Mouse (Mus musculus) kidney, embryonic 14.5 days (tissue): Measurements from ENCODE around the gene Ubash3b. TPM values are rescaled to one million over a fixed set of nuclear protein-coding genes. Genes with fewer than 3 reads are reported as not detected.

Experiments
- ATAC-seq: fragments of 200-750 bp; cut with Nextera tagmentation; 2 replicates; pipeline ENCODE4 v1.8.0; 2017; ENCODE audit warnings: moderate number of reproducible peaks, mild to moderate bottlenecking, moderate TSS enrichment, moderate library complexity; ENCODE audit not compliant: low FRiP score, low TSS enrichment
- H3K27ac ChIP-seq: fragments of 300-500 bp; sonication (generic); 2 replicates; pipeline ENCODE4 v1.5.1; 2014; ENCODE audit warnings: low read depth, mild to moderate bottlenecking, low read length, moderate library complexity, mixed read lengths
- H3K27me3 ChIP-seq: fragments of 300-500 bp; sonication (generic); 2 replicates; pipeline ENCODE4 v1.6.1; 2014; ENCODE audit warnings: mild to moderate bottlenecking, low read length; ENCODE audit not compliant: control insufficient read depth, insufficient read depth
- H3K36me3 ChIP-seq: fragments of 300-500 bp; sonication (generic); 2 replicates; pipeline ENCODE4 v1.6.1; 2014; ENCODE audit warnings: low read length, mixed read lengths; ENCODE audit not compliant: control insufficient read depth, insufficient read depth
- H3K4me1 ChIP-seq: fragments of 300-500 bp; sonication (generic); 2 replicates; pipeline ENCODE4 v1.6.1; 2014; ENCODE audit warnings: low read length, mixed read lengths; ENCODE audit not compliant: control insufficient read depth, insufficient read depth
- H3K4me2 ChIP-seq: fragments of 300-500 bp; sonication (generic); replicated peaks from 2 replicates; pipeline ENCODE4 v1.6.1; 2014; ENCODE audit warnings: low read depth, mild to moderate bottlenecking, low read length
- H3K4me3 ChIP-seq: fragments of 300-500 bp; sonication (generic); 2 replicates; pipeline ENCODE4 v1.5.1; 2014; ENCODE audit warnings: mild to moderate bottlenecking, low read length
- H3K9ac ChIP-seq: fragments of 300-500 bp; sonication (generic); 2 replicates; pipeline ENCODE4 v1.6.1; 2014; ENCODE audit warnings: low read depth, mild to moderate bottlenecking, low read length, moderate library complexity
- H3K9me3 ChIP-seq: fragments of 300-500 bp; sonication (generic); 2 replicates; pipeline ENCODE4 v1.6.1; 2016; ENCODE audit warnings: low read length; ENCODE audit not compliant: control insufficient read depth
- WGBS: fragments of 180-500 bp; shearing (Covaris S2); extraction: QIAGEN DNeasy Blood & Tissue Kit; methylation state at CpG from one replicate; pipeline ENCODE4 v1.1.7; 2014; 5-methylcytosine and 5-hydroxymethylcytosine counted together
- polyA plus RNA-seq: library from polyadenylated mRNA; unstranded; fragments of >200 nt; fragmentation: Nextera tagmentation; extraction: Ambion mirVana; gene quantifications from 2 replicates; pipeline ENCODE4 v1.2.1, GENCODE M21; 2014

Gene Ubash3b
- polyA plus RNA-seq, 1 experiment from 2014 or later: 9.3 TPM

- Histone ChIP-seq H3K4me1 (no peaks in the 10 kb centered on the region), H3K27me3 (no peaks in the 10 kb centered on the region), H3K4me3 (no peak overlapping the region), H3K9ac (no peak overlapping the region), H3K27ac (no peak overlapping the region), H3K4me2 (no peak overlapping the region), H3K9me3 (no peaks in the 10 kb centered on the region), H3K36me3 (no peaks in the 10 kb centered on the region)
- no peak for ATAC-seq
- WGBS: 88% methylated on average over 7 of the region's 7 CpGs
Measured at GRCm38 (mm10) chr9:41049282-41049681, 112.2 kb downstream of the Ubash3b start.

- H3K27me3 ChIP-seq: no peaks in the 10 kb centered on the region
- no peaks in the 10 kb centered on the region for H3K4me1 ChIP-seq
- H3K4me3 ChIP-seq: no peak overlapping the region
- no peaks in the 10 kb centered on the region for H3K9me3 ChIP-seq
- H3K9ac ChIP-seq: no peak overlapping the region
- no peak for ATAC-seq
- H3K36me3 ChIP-seq: no peaks in the 10 kb centered on the region
- no peak overlapping the region for H3K27ac ChIP-seq
- WGBS: 89% methylated on average over 3 of the region's 3 CpGs
- no peak overlapping the region for H3K4me2 ChIP-seq
Measured at GRCm38 (mm10) chr9:41048820-41049219, 112.7 kb downstream of the Ubash3b start.

GRCm38 (mm10) chr9:41048216-41048615 is 113.3 kb downstream of the Ubash3b start:
- ATAC-seq: no peak
- Histone ChIP-seq H3K9me3 (no peaks in the 10 kb centered on the region), H3K4me2 (no peak overlapping the region), H3K36me3 (no peaks in the 10 kb centered on the region), H3K27ac (no peak overlapping the region), H3K4me3 (no peak overlapping the region), H3K27me3 (no peaks in the 10 kb centered on the region), H3K4me1 (no peaks in the 10 kb centered on the region), H3K9ac (no peak overlapping the region)
- 92% methylated on average over 7 of the region's 7 CpGs for WGBS

GRCm38 (mm10) chr9:41047654-41048053 is 113.8 kb downstream of the Ubash3b start:
- Histone ChIP-seq H3K4me3 (no peak overlapping the region), H3K27ac (no peak overlapping the region), H3K4me2 (no peak overlapping the region), H3K36me3 (no peaks in the 10 kb centered on the region), H3K9ac (no peak overlapping the region), H3K27me3 (no peaks in the 10 kb centered on the region), H3K4me1 (no peaks in the 10 kb centered on the region), H3K9me3 (no peaks in the 10 kb centered on the region)
- WGBS: 93% methylated on average over 2 of the region's 2 CpGs
- ATAC-seq: no peak

- Histone ChIP-seq H3K9me3 (no peaks in the 10 kb centered on the region), H3K4me3 (no peak overlapping the region), H3K27me3 (no peaks in the 10 kb centered on the region), H3K4me1 (no peaks in the 10 kb centered on the region), H3K4me2 (no peak overlapping the region), H3K9ac (no peak overlapping the region), H3K36me3 (no peaks in the 10 kb centered on the region), H3K27ac (no peak overlapping the region)
- ATAC-seq: peak; percentile 60; the same call in 1 of the 2 replicates
- 12% methylated on average over 3 of the region's 3 CpGs for WGBS
Measured at GRCm38 (mm10) chr9:41044626-41045025, 116.9 kb downstream of the Ubash3b start.

GRCm38 (mm10) chr9:41043641-41044040 is 117.9 kb downstream of the Ubash3b start:
- H3K36me3 ChIP-seq: no peaks in the 10 kb centered on the region
- H3K4me3 ChIP-seq: no peak overlapping the region
- H3K27ac ChIP-seq: no peak overlapping the region
- no peak overlapping the region for H3K9ac ChIP-seq
- H3K4me2 ChIP-seq: no peak overlapping the region
- ATAC-seq: no peak
- H3K9me3 ChIP-seq: no peaks in the 10 kb centered on the region
- H3K4me1 ChIP-seq: no peaks in the 10 kb centered on the region
- no peaks in the 10 kb centered on the region for H3K27me3 ChIP-seq
- WGBS: 94% methylated on average over 5 of the region's 5 CpGs

- H3K9me3 ChIP-seq: no peaks in the 10 kb centered on the region
- H3K4me1 ChIP-seq: no peaks in the 10 kb centered on the region
- H3K4me3 ChIP-seq: no peak overlapping the region
- H3K27ac ChIP-seq: no peak overlapping the region
- no peak overlapping the region for H3K4me2 ChIP-seq
- no peaks in the 10 kb centered on the region for H3K27me3 ChIP-seq
- 43% methylated on average over 3 of the region's 3 CpGs for WGBS
- H3K9ac ChIP-seq: no peak overlapping the region
- H3K36me3 ChIP-seq: no peaks in the 10 kb centered on the region
- no peak for ATAC-seq
Measured at GRCm38 (mm10) chr9:41041404-41041803, 120.1 kb downstream of the Ubash3b start.

- no peak for ATAC-seq
- Histone ChIP-seq H3K27ac (no peak overlapping the region), H3K4me2 (no peak overlapping the region), H3K27me3 (no peaks in the 10 kb centered on the region), H3K4me3 (no peak overlapping the region), H3K9me3 (no peaks in the 10 kb centered on the region), H3K36me3 (no peaks in the 10 kb centered on the region), H3K4me1 (no peaks in the 10 kb centered on the region), H3K9ac (no peak overlapping the region)
- WGBS: 77% methylated on average over 9 of the region's 9 CpGs
Measured at GRCm38 (mm10) chr9:41038150-41038664, 123.3 kb downstream of the Ubash3b start.

GRCm38 (mm10) chr9:41031590-41032489 is 129.7 kb downstream of the Ubash3b start:
- ATAC-seq: no peak
- Histone ChIP-seq H3K4me2 (no peak overlapping the region), H3K27ac (no peak overlapping the region)

More at GRCm38 (mm10) chr9:41031590-41032489, 129.7 kb downstream of the Ubash3b start:
- Histone ChIP-seq H3K9ac (no peak overlapping the region), H3K27me3 (no peaks in the 10 kb centered on the region), H3K9me3 (no peaks in the 10 kb centered on the region), H3K4me1 (no peaks in the 10 kb centered on the region), H3K4me3 (no peak overlapping the region), H3K36me3 (no peaks in the 10 kb centered on the region)
- 55% methylated on average over 18 of the region's 18 CpGs for WGBS
